Mouse (Mus musculus) right cerebral cortex, adult 18-20 months (tissue): ENCODE measurements around the gene Pef1.
A peak's percentile ranks its signal among the peaks of the same experiment; 100 is the strongest.

Experiments used
- DNase-seq: peaks from one replicate; pipeline ENCODE4 v3.0.0; 2022; ENCODE audit warnings: mixed read lengths

Pef1 gene

GRCm38 (mm10) chr4:130140992-130141402, 38.6 kb downstream of the Pef1 start:
- DNase-seq: peak; percentile 62

GRCm38 (mm10) chr4:130141786-130142185, 39.4 kb downstream of the Pef1 start:
- no peak for DNase-seq

- DNase-seq: no peak
These were observed 46.0 kb downstream of the Pef1 start for GRCm38 (mm10) chr4:130148405-130148804.

GRCm38 (mm10) chr4:130154250-130154649, 51.9 kb downstream of the Pef1 start:
- no peak for DNase-seq

GRCm38 (mm10) chr4:130156812-130157371, 54.5 kb downstream of the Pef1 start:
- no peak for DNase-seq

- no peak for DNase-seq
These were observed 59.0 kb downstream of the Pef1 start for GRCm38 (mm10) chr4:130161349-130161748.

GRCm38 (mm10) chr4:130163391-130163861, 61.1 kb downstream of the Pef1 start:
- DNase-seq: no peak

GRCm38 (mm10) chr4:130164121-130164520, 61.8 kb downstream of the Pef1 start:
- no peak for DNase-seq

- DNase-seq: no peak
These were observed 63.7 kb downstream of the Pef1 start for GRCm38 (mm10) chr4:130166061-130166460.

GRCm38 (mm10) chr4:130166592-130166991, 64.2 kb downstream of the Pef1 start:
- DNase-seq: no peak

- no peak for DNase-seq
These were observed 65.0 kb downstream of the Pef1 start for GRCm38 (mm10) chr4:130167321-130167720.

- no peak for DNase-seq
These were observed 65.5 kb downstream of the Pef1 start for GRCm38 (mm10) chr4:130167814-130168213.

- peak; percentile 16 for DNase-seq
These were observed 66.2 kb downstream of the Pef1 start for GRCm38 (mm10) chr4:130168280-130169183.

GRCm38 (mm10) chr4:130169411-130169971, 67.1 kb downstream of the Pef1 start:
- no peak for DNase-seq

GRCm38 (mm10) chr4:130170362-130170761, 68.0 kb downstream of the Pef1 start:
- DNase-seq: no peak

GRCm38 (mm10) chr4:130171951-130172765, 69.8 kb downstream of the Pef1 start:
- no peak for DNase-seq

GRCm38 (mm10) chr4:130173060-130173822, 70.9 kb downstream of the Pef1 start:
- DNase-seq: no peak

GRCm38 (mm10) chr4:130173911-130174311, 71.6 kb downstream of the Pef1 start:
- no peak for DNase-seq

GRCm38 (mm10) chr4:130174335-130175031, 72.1 kb downstream of the Pef1 start:
- no peak for DNase-seq

- DNase-seq: no peak
These were observed 72.8 kb downstream of the Pef1 start, which contains the start of gene Tinagl1 for GRCm38 (mm10) chr4:130175072-130175711. Gene Tinagl1 (minus strand): TSS chr4:130175122.
